Mouse (Mus musculus) embryo, embryonic 11 days (tissue): ENCODE results near the gene Dlx2.

Experiments
- DNase-seq: peaks from one replicate; pipeline ENCODE4 v3.0.0-alpha.2; 2015

The Dlx2 gene

DNA sequence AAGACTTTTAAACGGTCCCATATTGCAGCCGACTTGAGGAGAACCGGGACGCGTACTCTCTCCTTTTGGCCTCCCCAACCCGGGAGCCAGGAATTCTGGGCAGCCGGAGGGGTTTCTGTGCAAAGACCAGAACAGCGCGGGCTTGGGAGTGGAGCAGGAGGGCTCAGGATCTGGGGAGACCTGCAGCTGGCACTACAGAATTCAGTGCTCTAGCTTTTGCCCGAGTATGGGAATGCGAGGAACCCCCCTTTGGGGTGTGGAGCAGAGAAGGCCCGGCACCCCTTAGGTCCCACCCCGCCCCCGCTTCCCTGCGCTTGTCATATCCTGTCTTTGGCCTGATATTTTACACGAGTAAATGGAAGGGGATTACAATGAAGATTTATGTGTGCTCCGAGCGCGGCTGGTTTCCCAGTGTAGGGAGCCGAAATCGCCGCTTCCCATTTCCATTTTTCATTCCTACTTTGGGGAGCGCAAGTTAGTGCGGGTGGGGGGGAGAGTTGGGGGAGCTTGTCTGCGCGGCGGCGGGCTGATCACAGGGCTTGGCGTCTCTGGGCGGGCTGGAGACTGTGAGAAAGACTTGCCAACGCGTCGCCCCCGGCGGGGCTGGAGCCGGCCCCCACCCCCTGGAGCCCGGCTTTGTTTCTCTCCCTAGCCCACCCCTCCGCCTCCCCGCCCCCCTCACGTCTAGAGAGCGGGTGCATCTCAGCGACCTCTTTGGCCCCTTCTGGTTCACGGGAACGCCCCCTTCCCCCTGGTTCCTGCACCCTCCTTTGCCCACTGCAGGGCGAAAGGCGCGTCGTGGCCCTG is 5.7 kb downstream of the Dlx2 start:
- peak; percentile 61 for DNase-seq

DNA sequence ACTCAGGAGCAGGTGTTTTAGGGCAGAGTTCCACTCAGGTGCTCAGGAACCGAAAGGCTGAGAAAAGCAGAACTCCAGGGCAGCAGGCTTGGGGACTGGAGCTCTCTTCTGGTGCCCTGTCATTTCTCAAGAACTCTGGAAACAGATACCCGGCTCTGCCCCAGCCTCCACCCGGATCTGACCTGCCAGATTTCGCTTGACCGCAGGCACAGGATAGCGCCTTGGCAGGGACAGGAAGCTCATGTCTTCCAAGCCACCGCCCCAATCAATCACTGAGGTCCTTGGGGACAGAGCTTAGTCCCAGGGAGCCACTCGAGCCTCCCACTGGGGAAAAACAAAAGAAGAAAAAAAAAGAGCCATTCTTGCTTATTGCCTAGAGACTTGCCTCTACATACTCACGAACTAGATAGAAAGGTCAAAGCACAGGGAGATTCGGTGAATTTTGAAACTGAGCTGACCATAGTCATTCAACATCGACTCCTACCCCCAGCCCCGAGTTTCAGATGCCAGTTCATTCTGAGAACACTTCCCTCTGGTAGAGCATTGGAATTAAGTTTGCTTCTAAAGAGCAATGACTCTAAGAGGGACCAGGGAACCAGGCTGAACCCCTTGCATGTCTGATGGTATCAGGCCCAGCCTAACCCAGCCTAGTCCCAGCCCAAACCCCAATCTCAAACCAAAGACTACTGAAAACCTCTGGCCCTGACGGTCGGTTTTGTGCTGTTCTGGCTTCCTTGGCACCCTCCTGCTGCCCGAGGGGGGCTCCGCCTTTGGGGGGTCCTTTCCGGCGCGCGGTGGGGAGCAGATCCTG is 12.1 kb downstream of the Dlx2 start:
- peak; percentile 47 for DNase-seq

- DNase-seq: no peak
Observed at GRCm38 (mm10) chr2:71533094-71533493, 13.5 kb downstream of the Dlx2 start.

DNA sequence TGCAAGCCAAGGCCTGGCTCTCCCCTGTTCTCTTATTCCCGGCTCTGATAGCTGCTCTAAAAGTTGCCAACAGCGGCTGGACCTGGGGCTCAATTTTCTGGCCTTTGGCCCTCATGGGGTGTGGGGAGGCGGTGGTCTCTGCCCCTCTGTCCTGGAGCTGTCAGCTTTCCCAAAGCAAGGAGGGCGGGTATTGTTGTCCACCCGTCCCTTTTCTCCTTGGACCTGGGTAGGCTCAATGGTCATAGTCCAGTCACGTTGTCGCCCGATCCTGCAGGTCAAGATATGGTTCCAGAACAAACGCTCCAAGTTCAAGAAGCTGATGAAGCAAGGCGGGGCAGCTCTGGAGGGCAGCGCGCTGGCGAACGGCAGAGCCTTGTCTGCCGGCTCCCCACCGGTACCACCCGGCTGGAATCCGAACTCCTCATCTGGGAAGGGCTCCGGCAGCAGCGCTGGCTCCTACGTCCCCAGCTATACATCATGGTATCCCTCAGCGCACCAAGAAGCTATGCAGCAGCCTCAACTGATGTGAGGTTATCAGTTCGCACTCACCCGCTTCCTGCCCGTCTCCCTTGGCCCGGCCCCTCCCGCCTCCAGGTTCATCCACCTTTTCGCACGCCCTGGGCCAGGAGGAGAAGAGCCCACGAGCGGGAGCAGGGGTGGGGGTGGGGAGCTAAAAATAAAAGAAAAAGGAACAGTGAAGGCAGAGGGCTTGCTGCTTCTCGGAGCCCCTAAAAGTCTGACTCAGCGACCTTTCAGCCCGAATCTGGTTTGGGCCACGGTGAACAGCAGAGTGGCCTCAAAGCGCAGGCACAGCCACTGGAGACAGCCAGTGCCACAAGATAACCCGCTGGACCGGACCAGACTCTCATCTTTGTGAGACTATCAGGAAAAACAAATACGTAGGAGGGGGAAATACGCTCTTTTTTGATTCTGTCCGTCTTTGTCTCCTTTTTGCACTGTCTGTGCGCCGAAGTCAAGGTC is 14.3 kb downstream of the Dlx2 start:
- peak; percentile 44 for DNase-seq

DNA sequence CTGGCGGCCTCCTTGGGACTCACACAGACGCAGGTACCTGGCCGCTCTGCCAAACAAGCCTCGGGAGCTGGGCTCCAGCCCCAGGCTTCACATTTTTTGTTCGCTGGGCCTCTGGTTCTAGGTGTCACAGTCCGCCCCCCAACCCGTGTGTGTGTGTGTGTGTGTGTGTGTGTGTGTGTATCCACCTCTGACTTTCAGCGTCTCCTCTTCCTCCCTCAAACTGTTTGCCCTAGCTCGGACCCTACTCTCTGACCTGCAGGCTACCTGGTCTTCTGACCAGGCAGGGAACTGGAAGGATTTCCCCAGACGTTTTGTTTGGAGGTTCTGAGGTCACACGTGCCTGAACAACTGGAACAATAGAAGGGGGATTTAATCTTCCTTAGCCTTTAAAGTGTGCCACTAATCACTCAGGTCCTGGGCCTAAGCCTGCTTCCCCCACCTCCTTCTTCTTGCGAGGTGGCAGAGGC is 15.4 kb downstream of the Dlx2 start:
- peak; percentile 5 for DNase-seq

GRCm38 (mm10) chr2:71530391-71531123 is 16.0 kb downstream of the Dlx2 start:
- DNase-seq: peak; percentile 44

DNA sequence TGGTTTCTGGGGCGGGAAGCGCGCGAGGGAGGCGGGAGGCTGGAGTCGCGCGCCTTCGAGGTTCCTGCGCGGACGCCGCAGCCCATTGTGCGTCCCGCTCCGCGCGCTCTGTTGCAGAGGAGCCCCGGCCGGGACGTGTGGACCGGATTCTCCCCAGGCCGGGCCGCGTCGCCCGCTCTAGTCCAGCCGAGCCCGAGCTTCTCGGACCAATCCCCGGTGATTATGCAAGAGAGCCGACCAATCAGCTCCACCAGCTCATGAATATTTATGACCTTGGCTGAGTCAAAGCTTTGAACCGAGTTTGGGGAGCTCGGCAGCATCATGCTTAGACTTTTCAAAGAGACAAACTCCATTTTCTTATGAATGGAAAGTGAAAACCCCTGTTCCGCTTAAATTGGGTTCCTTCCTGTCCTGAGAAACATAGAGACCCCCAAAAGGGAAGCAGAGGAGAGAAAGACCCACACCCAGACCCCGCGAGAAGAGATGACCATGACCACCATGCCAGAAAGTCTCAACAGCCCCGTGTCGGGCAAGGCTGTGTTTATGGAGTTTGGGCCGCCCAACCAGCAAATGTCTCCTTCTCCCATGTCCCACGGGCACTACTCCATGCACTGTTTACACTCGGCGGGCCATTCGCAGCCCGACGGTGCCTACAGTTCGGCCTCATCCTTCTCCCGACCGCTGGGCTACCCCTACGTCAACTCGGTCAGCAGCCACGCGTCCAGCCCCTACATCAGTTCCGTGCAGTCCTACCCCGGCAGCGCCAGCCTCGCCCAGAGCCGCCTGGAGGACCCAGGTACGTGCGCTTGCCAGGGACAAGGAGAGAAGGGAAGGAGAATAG is 16.8 kb downstream of the Dlx2 start:
- DNase-seq: peak; percentile 95

DNA sequence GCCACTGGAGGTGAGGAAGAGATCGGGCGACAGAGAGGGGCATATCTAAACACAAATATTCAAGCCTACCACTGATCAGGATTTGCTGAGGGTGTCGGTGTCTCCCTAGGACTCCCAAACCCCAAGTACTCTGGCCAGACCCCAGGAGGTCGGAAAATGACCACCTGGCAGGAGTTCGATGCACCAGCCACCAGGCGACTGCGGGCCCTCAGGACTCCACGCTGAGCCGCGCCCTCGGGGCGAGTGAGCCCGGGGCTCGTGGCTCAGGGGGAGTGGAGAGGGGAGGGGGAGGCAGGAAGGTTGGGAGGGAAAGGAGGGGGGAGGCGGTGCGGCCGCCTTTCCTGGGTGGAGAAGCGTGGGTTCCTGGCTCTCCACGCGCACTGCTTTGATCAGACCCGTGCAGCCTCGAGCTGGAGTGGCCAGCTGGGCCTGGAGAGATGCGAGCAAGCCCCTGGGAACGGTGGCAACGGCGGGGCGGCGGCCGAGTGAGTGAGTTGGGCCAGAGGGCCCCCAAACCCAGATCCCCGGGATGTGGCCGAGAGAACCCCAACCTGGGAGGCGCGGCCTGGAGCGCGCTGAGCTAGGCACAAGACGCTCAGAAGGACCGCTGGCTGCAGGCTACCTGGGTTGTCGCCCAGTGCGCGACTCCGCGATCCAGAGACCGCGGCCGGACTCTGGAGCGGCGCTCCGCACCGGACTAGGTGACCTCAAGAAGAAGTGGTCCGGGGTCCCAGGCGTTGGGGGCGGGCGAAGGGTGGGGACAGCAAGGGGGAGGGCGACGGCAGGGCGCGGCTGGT is 17.6 kb downstream of the Dlx2 start:
- no peak for DNase-seq

GRCm38 (mm10) chr2:71528014-71528713 is 18.4 kb downstream of the Dlx2 start, which contains the start of gene Dlx1:
TSS of gene Dlx1 (plus strand) at chr2:71528113.
- peak; percentile 43 for DNase-seq

DNA sequence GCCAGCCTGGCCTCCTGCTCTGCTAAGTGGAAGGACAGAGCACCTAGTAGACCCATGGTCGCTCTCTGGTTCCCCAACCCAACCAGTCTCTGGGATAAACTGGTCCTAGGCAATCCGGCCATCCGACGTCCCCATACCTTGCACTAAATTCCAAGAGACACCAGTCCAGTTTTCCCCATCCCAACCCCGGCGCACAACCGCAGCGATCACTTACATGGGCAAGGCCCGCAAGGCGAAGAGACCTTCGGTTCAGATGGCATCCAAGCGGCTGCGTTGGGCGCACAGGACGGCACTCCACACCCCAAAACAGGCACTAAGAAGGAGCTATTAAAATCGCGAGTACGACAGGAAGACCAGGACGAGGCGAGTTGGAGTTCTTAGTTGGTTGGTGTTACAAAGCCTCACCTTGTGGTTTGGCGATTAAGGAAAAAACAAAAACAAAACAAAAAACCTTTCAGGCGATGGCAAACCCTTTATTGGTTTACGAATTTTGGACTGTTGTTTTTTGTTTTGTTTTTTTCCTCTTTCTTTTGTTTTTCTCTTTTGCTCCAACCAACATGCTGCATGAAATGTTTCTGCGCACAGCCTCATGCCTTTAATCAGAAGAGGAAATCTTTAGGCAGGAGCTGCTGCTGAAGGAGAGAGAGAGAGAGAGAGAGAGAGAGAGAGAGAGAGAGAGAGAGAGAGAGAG is 19.1 kb downstream of the Dlx2 start:
- peak; percentile 45 for DNase-seq

- DNase-seq: no peak
Observed at GRCm38 (mm10) chr2:71526595-71527322, 19.8 kb downstream of the Dlx2 start.

DNA sequence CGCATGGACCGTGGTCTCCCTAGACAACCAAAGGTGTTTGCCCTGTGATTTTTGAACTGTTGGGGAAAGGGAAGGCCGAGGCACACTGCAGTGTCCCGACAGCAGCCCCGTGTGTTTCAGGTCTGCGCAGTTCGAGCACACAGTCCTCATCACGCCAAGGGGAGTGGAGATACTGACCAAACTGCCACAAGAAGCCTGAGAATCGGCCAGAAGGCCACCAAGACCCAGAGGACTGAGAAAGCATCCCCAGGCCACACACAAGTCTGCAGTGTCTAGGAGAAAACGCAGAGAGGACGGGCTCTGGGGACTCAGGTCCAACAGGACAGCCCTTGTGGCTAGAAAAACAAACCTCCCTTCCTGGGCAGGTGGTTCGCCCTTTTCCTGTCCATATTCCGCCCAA is 21.8 kb downstream of the Dlx2 start:
- DNase-seq: no peak

DNA sequence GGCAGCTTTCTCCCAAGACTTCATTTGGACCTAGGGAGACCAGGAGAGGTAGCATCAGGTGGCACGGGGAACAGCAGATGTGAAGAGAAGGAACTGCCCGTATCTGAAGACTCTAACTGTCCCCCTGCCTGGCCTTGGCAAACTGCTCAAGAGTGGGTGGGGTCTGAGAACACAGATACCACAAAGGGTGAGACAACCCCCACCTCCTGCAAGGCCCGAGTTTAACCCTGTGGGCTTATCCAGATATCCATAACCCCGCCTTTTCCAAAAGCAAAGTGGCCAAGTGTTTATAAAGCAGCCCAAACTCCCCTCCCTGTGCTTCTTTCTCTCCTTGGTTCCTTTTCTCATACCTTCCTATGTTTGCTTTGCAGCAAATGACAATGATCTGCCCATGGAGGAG is 23.1 kb downstream of the Dlx2 start:
- DNase-seq: no peak

- no peak for DNase-seq
Observed at GRCm38 (mm10) chr2:71522871-71523270, 23.7 kb downstream of the Dlx2 start.

- no peak for DNase-seq
Observed at GRCm38 (mm10) chr2:71517466-71518099, 29.0 kb downstream of the Dlx2 start.

DNA sequence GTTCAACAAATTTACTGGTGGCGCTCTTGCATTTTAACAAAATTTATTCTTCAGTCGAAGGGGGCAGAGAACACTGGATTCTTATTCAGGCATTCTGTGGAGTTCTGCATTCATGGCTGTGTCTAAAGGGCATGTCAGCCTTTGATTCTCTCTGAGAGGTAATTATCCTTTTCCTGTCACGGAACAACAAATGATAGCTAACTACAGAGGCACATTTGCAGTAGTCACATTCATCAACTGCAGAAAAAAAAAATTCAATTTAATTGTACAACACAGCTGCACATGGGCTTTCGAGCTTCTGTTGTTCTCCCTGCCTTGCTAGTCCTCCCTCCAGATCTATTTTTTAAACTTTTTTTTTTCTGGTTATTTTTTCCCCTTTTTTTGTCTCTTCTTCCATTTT is 29.6 kb downstream of the Dlx2 start:
- peak; percentile 41 for DNase-seq

GRCm38 (mm10) chr2:71512326-71512725 is 34.2 kb downstream of the Dlx2 start:
- DNase-seq: no peak

DNA sequence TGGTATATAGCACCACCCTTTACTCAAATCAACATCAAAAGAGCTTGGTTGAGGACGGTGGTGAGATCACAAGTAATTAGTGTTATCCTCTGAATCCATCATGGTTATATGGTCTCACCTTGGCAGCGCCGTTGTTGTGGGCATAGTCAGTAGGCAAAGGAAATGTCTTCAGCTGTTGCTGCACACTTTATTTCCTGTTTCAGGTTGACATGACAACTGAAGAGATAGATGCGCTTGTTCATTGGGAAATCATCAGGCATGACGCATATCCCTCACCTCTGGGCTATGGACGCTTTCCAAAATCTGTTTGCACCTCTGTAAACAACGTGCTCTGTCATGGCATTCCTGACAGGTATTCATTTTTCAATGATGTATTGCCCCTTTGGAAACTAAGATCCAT is 35.3 kb downstream of the Dlx2 start:
- DNase-seq: no peak
